Mouse (Mus musculus) megakaryocyte-erythroid progenitor cell, adult 5-6 weeks (primary cell): ENCODE measurements around the gene Znrd1. TPM values are rescaled to one million over a fixed set of nuclear protein-coding genes. Genes with fewer than 3 reads are reported as not detected.
"Not testable (repeated sequence)": the region's sequence is repeated elsewhere in the genome, so short reads cannot be mapped to it uniquely, and the experiment has no call there.

ENCODE experiments used
- ATAC-seq: replicated peaks from 2 replicates; pipeline ENCODE4 v1.8.0; 2016; ENCODE audit warnings: mild to moderate bottlenecking, inconsistent platforms; ENCODE audit not compliant: severe bottlenecking, poor library complexity, low FRiP score, low TSS enrichment
- total RNA-seq, 2 experiments: library from RNA; stranded (forward) in 1 of 2; stranded (reverse) in 1 of 2; fragments of 200-1000, 215-1000 nt in 1 of 2; fragments of >200 nt in 1 of 2; fragmentation: Nextera tagmentation in 1 of 2; gene quantifications; 2 replicates each; pipeline ENCODE4 v1.2.3; 2014 to 2017

Gene Znrd1
- total RNA-seq (2014; fragmentation: Nextera tagmentation): 47.7 and 94.1 TPM in 2 replicates
- 17.7 and 35.3 TPM in 2 replicates for total RNA-seq (2017)

GRCm38 (mm10) chr17:36957999-36958743 is at the start of gene Znrd1, which contains the start of gene Znrd1as:
TSS of gene Znrd1 (minus strand) at chr17:36958559.
TSS of gene Znrd1as (plus strand) at chr17:36958592.
- ATAC-seq: peak; percentile 97

- ATAC-seq: no peak
Measured at GRCm38 (mm10) chr17:37003366-37003765, 45.0 kb upstream of the Znrd1 start.

- ATAC-seq: peak; percentile 67
Measured at GRCm38 (mm10) chr17:37002364-37003330, 44.3 kb upstream of the Znrd1 start.

GRCm38 (mm10) chr17:37000863-37001262 is 42.5 kb upstream of the Znrd1 start, which contains the start of gene Zfp57:
TSS of gene Zfp57 (plus strand) at chr17:37001163.
- ATAC-seq: no peak

- no peak for ATAC-seq
Measured at GRCm38 (mm10) chr17:36998477-36998876, 40.1 kb upstream of the Znrd1 start.

- no peak; the same call in 1 of the 2 replicates for ATAC-seq
Measured at GRCm38 (mm10) chr17:36997033-36997735, 38.8 kb upstream of the Znrd1 start.

- ATAC-seq: no peak
Measured at GRCm38 (mm10) chr17:36995448-36995847, 37.1 kb upstream of the Znrd1 start.

- no peak for ATAC-seq
Measured at GRCm38 (mm10) chr17:36994528-36994927, 36.2 kb upstream of the Znrd1 start.

- ATAC-seq: no peak
Measured at GRCm38 (mm10) chr17:36993770-36994325, 35.5 kb upstream of the Znrd1 start.

GRCm38 (mm10) chr17:36992336-36993104 is 34.2 kb upstream of the Znrd1 start:
- ATAC-seq: peak; percentile 56; the same call in 1 of the 2 replicates

GRCm38 (mm10) chr17:36990630-36991029 is 32.3 kb upstream of the Znrd1 start:
- ATAC-seq: not testable (repeated sequence)

- no peak for ATAC-seq
Measured at GRCm38 (mm10) chr17:36989437-36989836, 31.1 kb upstream of the Znrd1 start, which contains the start of gene H2-M5. TSS of gene H2-M5 (minus strand) at chr17:36989537.

GRCm38 (mm10) chr17:36988475-36988874 is 30.1 kb upstream of the Znrd1 start:
- ATAC-seq: no peak

- no peak for ATAC-seq
Measured at GRCm38 (mm10) chr17:36982253-36983155, 24.1 kb upstream of the Znrd1 start.

- no peak for ATAC-seq
Measured at GRCm38 (mm10) chr17:36981845-36982244, 23.5 kb upstream of the Znrd1 start.

GRCm38 (mm10) chr17:36981221-36981813 is 23.0 kb upstream of the Znrd1 start, which contains the start of gene 2410137M14Rik:
TSS of gene 2410137M14Rik (minus strand) at chr17:36981237.
- no peak for ATAC-seq

GRCm38 (mm10) chr17:36973271-36973787 is 15.0 kb upstream of the Znrd1 start:
- ATAC-seq: no peak
